Mouse (Mus musculus) hindbrain, embryonic 16.5 days (tissue): Measurements from ENCODE around the gene Zfp13. TPM values are rescaled to one million over a fixed set of nuclear protein-coding genes. Genes with fewer than 3 reads are reported as not detected.

Experiments
- ATAC-seq: fragments of 200-750 bp; cut with Nextera tagmentation; 2 replicates; pipeline ENCODE4 v1.8.0; 2017; ENCODE audit warnings: moderate TSS enrichment, moderate library complexity
- H3K27ac ChIP-seq: fragments of 300-500 bp; sonication (generic); 2 replicates; pipeline ENCODE4 v1.5.1; 2014; ENCODE audit warnings: low read depth, mild to moderate bottlenecking, control low read depth, low read length, moderate library complexity
- H3K27me3 ChIP-seq: fragments of 300-500 bp; sonication (generic); replicated peaks from 2 replicates; pipeline ENCODE4 v1.6.1; 2014; ENCODE audit warnings: low read length; ENCODE audit not compliant: control insufficient read depth, insufficient read depth
- H3K36me3 ChIP-seq: fragments of 300-500 bp; sonication (generic); 2 replicates; pipeline ENCODE4 v1.6.1; 2014; ENCODE audit warnings: mild to moderate bottlenecking, low read length, moderate library complexity, mixed read lengths; ENCODE audit not compliant: control insufficient read depth, insufficient read depth
- H3K4me1 ChIP-seq: fragments of 300-500 bp; sonication (generic); 2 replicates; pipeline ENCODE4 v1.6.1; 2014; ENCODE audit warnings: low read depth, low read length; ENCODE audit not compliant: control insufficient read depth, insufficient read depth
- H3K4me2 ChIP-seq: fragments of 300-500 bp; sonication (generic); 2 replicates; pipeline ENCODE4 v1.6.1; 2014; ENCODE audit warnings: mild to moderate bottlenecking, low read length, control low read depth, moderate library complexity
- H3K4me3 ChIP-seq: fragments of 300-500 bp; sonication (generic); 2 replicates; pipeline ENCODE4 v1.5.1; 2014; ENCODE audit warnings: mild to moderate bottlenecking, low read length, control low read depth, moderate library complexity
- H3K9ac ChIP-seq: fragments of 300-500 bp; sonication (generic); 2 replicates; pipeline ENCODE4 v1.6.1; 2014; ENCODE audit warnings: low read depth, mild to moderate bottlenecking, control low read depth, low read length, moderate library complexity
- H3K9me3 ChIP-seq: fragments of 300-500 bp; sonication (generic); 2 replicates; pipeline ENCODE4 v1.6.1; 2014; ENCODE audit warnings: mild to moderate bottlenecking, low read length, moderate library complexity; ENCODE audit not compliant: control insufficient read depth
- WGBS: fragments of 180-500 bp; shearing (Covaris S2); extraction: QIAGEN DNeasy Blood & Tissue Kit; methylation state at CpG from one replicate; pipeline ENCODE4 v1.1.7; 2014; 5-methylcytosine and 5-hydroxymethylcytosine counted together
- polyA plus RNA-seq: library from polyadenylated mRNA; unstranded; fragments of >200 nt; fragmentation: Nextera tagmentation; extraction: Ambion mirVana; gene quantifications from 2 replicates; pipeline ENCODE4 v1.2.1, GENCODE M21; 2015

Gene Zfp13
- polyA plus RNA-seq, result 26.4 and 29.1 TPM in 2 replicates

DNA sequence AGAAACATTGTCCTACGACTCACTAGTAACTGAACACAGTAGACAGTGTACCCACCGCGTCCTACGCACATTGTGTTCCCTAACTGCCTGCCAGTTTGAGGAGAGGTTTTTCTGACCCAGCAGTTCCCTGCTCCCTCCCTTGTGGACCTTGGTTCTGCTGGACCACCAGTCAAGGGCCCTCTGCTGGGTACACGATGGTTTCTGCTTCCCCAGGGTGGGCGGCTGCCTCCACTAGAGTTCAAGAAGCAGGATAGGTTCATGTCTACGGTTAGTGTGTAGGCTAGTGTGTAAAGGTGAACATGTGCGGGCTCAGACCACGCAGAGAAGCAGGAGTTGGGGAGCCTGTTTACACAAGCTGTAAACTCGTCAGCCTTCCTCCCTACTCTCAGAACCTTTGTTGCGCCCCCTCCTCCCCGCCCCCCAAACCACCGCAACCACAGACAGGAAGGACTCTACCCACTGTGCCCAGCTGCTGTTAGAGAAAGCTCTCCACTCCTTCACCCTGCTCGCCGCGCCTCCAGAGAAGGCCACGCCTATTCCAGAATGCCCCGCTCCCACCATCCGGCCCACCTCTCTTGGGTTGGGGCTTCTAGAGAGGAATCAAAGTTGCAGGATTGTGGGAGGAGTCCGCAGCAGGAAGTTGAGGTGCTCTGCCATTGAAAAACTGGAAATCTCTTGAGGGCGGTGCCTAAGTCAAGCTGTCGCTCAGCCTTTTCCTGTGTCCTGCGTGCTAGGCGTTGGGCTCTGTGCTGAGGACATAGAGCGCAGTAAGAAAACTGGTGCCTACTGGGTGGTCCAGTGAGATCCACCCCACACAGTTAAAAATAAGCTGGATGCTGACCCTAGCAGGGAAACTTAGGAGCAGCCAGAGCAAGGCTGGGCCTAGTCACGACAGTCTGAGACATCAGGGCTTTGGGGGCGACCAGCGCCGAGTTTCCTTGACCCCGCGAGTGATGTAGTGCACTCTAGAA is at the start of gene Zfp13:
TSS of gene Zfp13 (minus strand) at position 906 of the 971 bp plus-strand sequence.
- ATAC-seq, result peak; percentile 93
- WGBS, result 9% methylated on average over 31 of the region's 31 CpGs
- peak within 1 kb of the TSS; percentile 52 for H3K27ac ChIP-seq

DNA sequence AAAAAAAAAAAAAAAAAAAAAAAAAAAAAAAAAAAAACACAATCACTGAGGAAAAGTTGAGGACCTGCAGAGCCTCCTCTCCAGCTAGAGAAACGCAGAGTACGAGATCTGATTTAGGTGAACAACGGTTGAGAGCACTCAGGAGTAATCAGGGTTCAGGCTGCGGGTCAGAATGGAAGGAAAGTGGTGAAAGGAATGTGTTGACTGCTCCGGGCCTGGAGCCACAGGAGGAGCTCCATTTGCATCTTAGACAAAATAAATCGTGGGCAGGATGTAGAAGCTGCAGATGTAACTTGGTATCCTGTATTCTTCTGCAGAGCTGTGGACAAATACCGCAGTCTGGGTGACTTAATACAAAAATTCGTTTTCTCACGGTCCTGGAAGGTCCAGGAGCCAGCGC is 46.6 kb upstream of the Zfp13 start:
- WGBS, result 30% methylated on average over 10 of the region's 10 CpGs
- no peak for ATAC-seq
- H3K9ac ChIP-seq, result no peak overlapping the region
- H3K27ac ChIP-seq, result no peak overlapping the region
- H3K9me3 ChIP-seq, result no peaks in the 10 kb centered on the region
- peaks cover 19% of the 10 kb centered on the region for H3K27me3 ChIP-seq
- no peaks in the 10 kb centered on the region for H3K36me3 ChIP-seq
- no peak overlapping the region for H3K4me3 ChIP-seq
- no peak overlapping the region for H3K4me2 ChIP-seq
- H3K4me1 ChIP-seq, result peaks cover 6% of the 10 kb centered on the region

More for the DNA sequence above, at the start of gene Zfp13:
- Histone ChIP-seq H3K4me3 (peak within 1 kb of the TSS; percentile 41), H3K4me2 (peak within 1 kb of the TSS; percentile 72), H3K9ac (peak within 1 kb of the TSS; percentile 66), H3K36me3 (no peaks in the 10 kb centered on the region), H3K9me3 (no peaks in the 10 kb centered on the region), H3K4me1 (peaks cover 3% of the 10 kb centered on the region; the same call in 1 of the 2 replicates), H3K27me3 (no peaks in the 10 kb centered on the region)

DNA sequence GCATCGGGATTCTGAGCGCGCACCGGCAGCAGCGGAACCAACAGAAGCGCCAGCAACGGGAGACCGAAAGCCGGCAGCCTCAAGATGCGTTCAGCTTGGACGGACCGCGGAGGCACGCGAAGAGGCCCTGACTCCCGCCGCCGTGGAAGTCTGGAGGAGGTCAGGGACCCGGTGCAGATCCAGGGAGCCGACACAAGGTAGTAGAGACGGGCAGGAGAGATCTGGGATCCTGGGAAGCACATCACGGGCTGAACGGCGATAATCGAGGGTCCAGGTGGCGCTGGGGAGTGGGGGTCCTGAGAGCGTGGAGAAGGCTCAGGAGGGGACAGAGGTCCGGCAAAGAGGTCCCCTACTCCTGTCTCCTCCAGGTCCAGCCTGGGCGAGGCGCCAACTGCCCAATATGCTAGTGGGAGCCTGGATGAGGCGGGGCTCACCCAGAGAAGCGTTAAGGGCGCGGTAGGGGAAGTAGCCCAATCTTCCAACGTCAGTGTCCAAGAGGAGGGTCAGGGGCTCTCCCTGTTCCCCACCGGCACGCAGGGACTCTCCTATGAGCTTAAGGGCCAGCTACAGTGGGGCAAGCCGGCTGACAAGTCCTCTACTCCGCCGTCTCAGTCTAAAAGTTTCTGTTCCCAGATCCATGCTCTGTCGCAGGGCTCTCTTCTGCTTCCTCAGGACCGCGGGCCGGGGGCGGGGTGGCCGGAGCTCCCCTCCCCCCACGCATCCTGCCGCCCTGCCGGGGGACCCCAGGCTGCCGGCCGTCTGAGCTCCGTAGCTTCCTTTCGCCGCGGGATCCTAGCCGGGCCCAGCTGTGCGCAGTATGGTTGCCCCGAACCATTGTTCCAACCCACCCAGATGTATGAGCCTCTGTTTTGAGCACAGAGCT is 45.6 kb upstream of the Zfp13 start, which contains the start of gene Mmp25:
TSS of gene Mmp25 (minus strand) at position 665 of the 883 bp plus-strand sequence.
- H3K9ac ChIP-seq, result peak within 1 kb of the TSS; percentile 54
- peak within 1 kb of the TSS; percentile 41 for H3K4me3 ChIP-seq
- peaks cover 19% of the 10 kb centered on the region for H3K27me3 ChIP-seq
- H3K4me2 ChIP-seq, result peak within 1 kb of the TSS; percentile 60
- no peaks in the 10 kb centered on the region for H3K9me3 ChIP-seq
- no peak within 1 kb of the TSS for H3K27ac ChIP-seq
- peak; percentile 52; the same call in 1 of the 2 replicates for ATAC-seq
- under 1% methylated on average over 58 of the region's 58 CpGs for WGBS
- peaks cover 6% of the 10 kb centered on the region for H3K4me1 ChIP-seq
- H3K36me3 ChIP-seq, result no peaks in the 10 kb centered on the region

DNA sequence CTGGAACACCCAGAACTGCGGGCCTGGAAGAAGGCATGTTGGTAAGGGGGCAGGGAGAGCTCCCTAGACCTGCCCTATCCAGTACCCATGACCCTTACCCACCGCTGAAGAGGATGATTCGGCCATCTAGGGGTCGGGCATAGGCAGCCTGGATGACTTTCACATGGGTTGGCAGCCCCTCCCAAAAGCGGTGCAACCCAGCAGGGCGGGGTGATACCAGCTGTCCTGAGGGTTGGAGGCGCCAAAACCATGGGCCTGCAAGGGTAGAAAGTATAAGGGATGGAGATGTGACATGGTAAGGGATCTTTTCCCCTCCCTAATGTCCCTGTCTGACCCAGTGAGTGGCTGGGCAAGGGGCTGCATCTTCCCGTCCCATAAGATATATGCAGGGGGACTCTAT is 32.0 kb upstream of the Zfp13 start:
- 84% methylated on average over 8 of the region's 8 CpGs for WGBS
- H3K4me1 ChIP-seq, result no peaks in the 10 kb centered on the region
- no peaks in the 10 kb centered on the region for H3K9me3 ChIP-seq
- ATAC-seq, result no peak
- no peak overlapping the region for H3K4me2 ChIP-seq
- H3K9ac ChIP-seq, result no peak overlapping the region
- no peaks in the 10 kb centered on the region for H3K36me3 ChIP-seq
- H3K4me3 ChIP-seq, result no peak overlapping the region
- H3K27ac ChIP-seq, result no peak overlapping the region
- H3K27me3 ChIP-seq, result no peaks in the 10 kb centered on the region

DNA sequence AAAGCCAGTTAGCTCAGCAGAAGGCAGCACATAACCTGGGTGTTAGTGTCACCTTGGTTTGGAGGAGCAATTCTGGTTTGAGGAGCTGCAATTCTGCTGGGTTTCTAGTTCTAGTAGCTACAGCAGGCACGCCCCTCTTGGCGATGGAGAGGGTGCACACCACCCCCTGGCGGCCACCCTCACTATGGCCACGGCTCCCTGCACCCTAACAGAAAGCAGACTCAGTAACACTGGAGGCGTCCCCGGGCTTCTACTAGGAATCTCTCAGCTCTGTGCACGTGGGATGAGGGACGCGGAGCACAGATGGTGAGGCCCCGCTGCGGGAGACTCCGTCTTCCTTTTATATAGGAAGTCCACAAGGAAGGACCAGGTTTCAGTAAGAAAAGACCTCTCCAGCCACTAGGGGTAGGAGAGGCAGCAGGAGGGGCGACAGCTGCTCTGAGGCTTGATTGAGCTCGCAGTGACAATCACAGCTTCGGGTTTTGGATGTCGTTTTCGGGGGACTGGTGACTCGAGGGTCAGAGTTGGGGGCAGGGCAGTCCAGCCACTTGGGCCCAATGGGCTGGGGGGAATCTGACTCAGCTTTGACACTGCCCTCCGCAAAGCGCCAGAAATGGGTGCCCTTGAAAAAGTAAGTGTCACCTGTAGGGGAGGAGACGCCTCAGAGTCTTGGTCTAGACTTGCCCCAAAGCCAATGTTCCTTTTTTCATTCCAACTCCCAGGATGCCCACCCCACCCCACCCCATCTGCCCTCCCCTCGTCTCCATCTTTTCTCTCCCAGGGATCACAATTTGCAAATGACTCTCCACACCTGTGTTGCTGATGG is 31.1 kb upstream of the Zfp13 start:
- H3K36me3 ChIP-seq, result no peaks in the 10 kb centered on the region
- H3K4me2 ChIP-seq, result peak overlapping the region; percentile 49
- H3K27ac ChIP-seq, result no peak overlapping the region
- H3K4me3 ChIP-seq, result peak overlapping the region; percentile 11; the same call in 1 of the 2 replicates
- WGBS, result 17% methylated on average over 22 of the region's 22 CpGs
- H3K9ac ChIP-seq, result peak overlapping the region; percentile 41
- no peaks in the 10 kb centered on the region for H3K4me1 ChIP-seq
- no peaks in the 10 kb centered on the region for H3K9me3 ChIP-seq
- ATAC-seq, result peak; percentile 87
- H3K27me3 ChIP-seq, result no peaks in the 10 kb centered on the region

DNA sequence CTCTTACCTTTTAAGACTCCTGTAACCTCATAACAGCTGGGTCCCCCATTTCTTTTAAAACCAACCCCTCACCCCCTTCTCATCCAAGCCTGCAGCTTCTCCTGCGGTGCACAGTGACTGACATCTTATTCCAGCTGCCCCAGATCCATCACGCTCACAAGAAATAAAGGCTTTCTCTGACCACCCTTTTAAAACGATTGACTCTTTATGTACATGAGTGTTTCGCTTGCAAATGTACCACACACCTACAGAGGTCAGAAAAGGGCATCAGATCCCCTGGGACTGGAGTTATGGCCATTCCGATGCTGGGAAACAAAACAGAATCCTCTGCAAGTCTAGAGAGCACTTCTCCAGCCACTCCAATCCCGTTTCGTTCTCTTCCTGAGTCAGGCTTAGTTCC is 28.5 kb upstream of the Zfp13 start:
- Histone ChIP-seq H3K9me3 (no peaks in the 10 kb centered on the region), H3K36me3 (no peaks in the 10 kb centered on the region), H3K4me3 (no peak overlapping the region), H3K27me3 (no peaks in the 10 kb centered on the region), H3K4me1 (no peaks in the 10 kb centered on the region), H3K9ac (no peak overlapping the region), H3K27ac (no peak overlapping the region), H3K4me2 (no peak overlapping the region)
- WGBS, result 37% methylated on average over 7 of the region's 7 CpGs
- no peak for ATAC-seq

DNA sequence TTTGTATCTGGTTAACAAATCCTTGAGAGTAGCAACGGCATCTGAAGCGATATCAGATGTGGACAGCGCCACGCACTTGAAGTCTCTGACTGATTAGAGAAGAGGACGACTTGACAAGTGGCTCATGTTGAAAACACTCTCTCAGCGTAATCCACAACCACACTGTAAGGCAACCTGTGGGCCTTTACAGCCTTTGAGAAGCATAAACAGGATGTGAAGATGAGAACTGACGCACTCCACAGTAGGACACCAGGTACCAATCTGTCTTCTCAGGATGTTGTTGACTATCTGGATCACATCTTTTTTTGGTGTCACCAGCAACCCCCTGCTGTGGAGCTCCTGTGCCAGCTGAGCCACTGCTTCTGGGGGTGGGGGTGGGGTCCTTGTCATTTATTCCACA is 21.1 kb upstream of the Zfp13 start:
- ATAC-seq, result no peak
- Histone ChIP-seq H3K9ac (no peak overlapping the region), H3K4me3 (no peak overlapping the region), H3K4me1 (no peaks in the 10 kb centered on the region), H3K9me3 (no peaks in the 10 kb centered on the region), H3K4me2 (no peak overlapping the region), H3K27me3 (no peaks in the 10 kb centered on the region), H3K27ac (no peak overlapping the region), H3K36me3 (no peaks in the 10 kb centered on the region)
- 88% methylated on average over 7 of the region's 7 CpGs for WGBS

DNA sequence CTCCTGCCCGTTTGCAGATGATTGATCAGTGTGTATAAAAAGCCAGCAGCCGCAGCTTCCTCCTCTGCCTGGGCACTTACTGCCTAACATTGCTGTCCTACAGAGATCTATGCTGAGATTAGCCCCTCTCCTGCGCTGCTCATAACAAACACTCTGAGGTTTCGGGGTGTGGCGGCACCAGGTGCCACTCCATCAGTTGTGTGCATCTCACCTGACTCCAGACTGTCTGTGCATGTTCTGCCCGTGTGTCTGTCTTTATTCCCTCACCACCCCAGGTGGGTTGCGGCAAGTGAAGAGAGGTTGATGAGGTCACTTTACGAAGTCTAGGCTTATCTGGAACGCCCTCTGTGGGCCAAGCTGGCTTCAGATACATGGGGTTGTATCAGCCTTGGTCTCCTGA is 17.8 kb upstream of the Zfp13 start:
- Histone ChIP-seq H3K36me3 (no peaks in the 10 kb centered on the region), H3K4me1 (no peaks in the 10 kb centered on the region), H3K27ac (no peak overlapping the region), H3K9ac (no peak overlapping the region), H3K4me2 (no peak overlapping the region), H3K4me3 (no peak overlapping the region), H3K27me3 (no peaks in the 10 kb centered on the region), H3K9me3 (no peaks in the 10 kb centered on the region)
- WGBS, result 65% methylated on average over 9 of the region's 9 CpGs
- no peak for ATAC-seq
